ENCODE assay signal across 8 mouse cellular contexts in genomic region chr5:124362982-124363381, GRCm38 (mm10). TPM values are rescaled to one million over a fixed set of nuclear protein-coding genes. Genes with fewer than 3 reads are reported as not detected.
DNase-seq lines count a peak whose midpoint lies in the region; ATAC-seq and TF ChIP-seq lines count a peak whose summit lies in the region.
"Not testable (repeated sequence)": the region's sequence is repeated elsewhere in the genome, so short reads cannot be mapped to it uniquely, and the experiment has no call there.

Gene Cdk2ap1, minus strand, starts transcription at chr5:124363082.

- not testable (repeated sequence) for H3K36me3 ChIP-seq in CH12.LX (replicated peaks in 1 of 2; ENCODE audit: control insufficient read depth in 1 of 2, insufficient read depth in 1 of 2, low read length in 1 of 2); heart, embryonic 16.5 days (ENCODE audit: control insufficient read depth, insufficient read depth); intestine, postnatal 0 days (ENCODE audit: control insufficient read depth, insufficient read depth); macrophage (ENCODE audit: inconsistent target)

- H3K9ac ChIP-seq in CH12.LX (ENCODE audit: insufficient read depth, low read depth); heart, embryonic 16.5 days (ENCODE audit: low read length); intestine, postnatal 0 days (ENCODE audit: low read depth, low read length): not testable (repeated sequence)

- DNase-seq in CH12.LX (ENCODE audit: extremely low read depth); frontal cortex, adult 2 months (ENCODE audit: extremely low spot score in 1 of 2, low spot score in 1 of 2); left cerebral cortex, postnatal 36 days (ENCODE audit: low spot score in 2 of 2): not testable (repeated sequence)

- not testable (repeated sequence) for H3K9me3 ChIP-seq in CH12.LX (replicated peaks; ENCODE audit: low read length); heart, embryonic 16.5 days (replicated peaks; ENCODE audit: control insufficient read depth, low read length); intestine, postnatal 0 days (ENCODE audit: control insufficient read depth)

- H3K4me1 ChIP-seq in CH12.LX (ENCODE audit: control insufficient read depth in 1 of 2, insufficient read depth in 2 of 2); heart, embryonic 16.5 days (ENCODE audit: control insufficient read depth, insufficient read depth, low read length); intestine, postnatal 0 days (replicated peaks; ENCODE audit: control insufficient read depth, insufficient read depth, low read length): not testable (repeated sequence)

- intact Hi-C loops in left cerebral cortex, postnatal 36 days (cut with DNase I), result not testable (repeated sequence)

- H3K27me3 ChIP-seq in CH12.LX (replicated peaks); heart, embryonic 16.5 days (ENCODE audit: control insufficient read depth, insufficient read depth, low read length); intestine, postnatal 0 days (replicated peaks; ENCODE audit: control insufficient read depth, insufficient read depth, low read length): not testable (repeated sequence)

- TF ChIP-seq POLR2A in CH12.LX (IDR thresholded peaks at IDR 0.05; ENCODE audit: low read depth, low read length), result not testable (repeated sequence)

- H3K4me2 ChIP-seq in CH12.LX (ENCODE audit: insufficient read depth, low read depth, poor library complexity, severe bottlenecking); heart, embryonic 16.5 days (ENCODE audit: low read depth, low read length); intestine, postnatal 0 days (replicated peaks; ENCODE audit: low read depth): not testable (repeated sequence)

- not testable (repeated sequence) for H3K4me3 ChIP-seq in CH12.LX (replicated peaks in 1 of 3; ENCODE audit: low read depth in 2 of 3, low read length in 2 of 3, poor library complexity in 1 of 3); heart, embryonic 16.5 days (ENCODE audit: low read length); intestine, postnatal 0 days (ENCODE audit: low read depth, low read length); macrophage (ENCODE audit: inconsistent target)

- TF ChIP-seq EP300 in CH12.LX (IDR thresholded peaks at IDR 0.05; ENCODE audit: low read length), result not testable (repeated sequence)

- not testable (repeated sequence) for TF ChIP-seq CTCF in CH12.LX (conservative IDR thresholded peaks at IDR 0.05 in 1 of 2, IDR thresholded peaks at IDR 0.05 in 1 of 2; ENCODE audit: low read depth in 2 of 2, low read length in 2 of 2); intestine, postnatal 0 days (IDR thresholded peaks at IDR 0.05; ENCODE audit: low read depth)

- in situ Hi-C loops in CH12.LX (cut with MboI; ENCODE audit: low pct_ligation_motif_present, low pct_unique_long_range_greater_than_20kb, low sequenced_read_pairs), result not testable (repeated sequence)

- dilution Hi-C loops in CH12.LX (cut with MboI; ENCODE audit: extremely low pct_ligation_motif_present, extremely low pct_unique_long_range_greater_than_20kb, low sequenced_read_pairs), result not testable (repeated sequence)

- 88% methylated on average over 5 of the region's 5 CpGs for WGBS in heart, embryonic 16.5 days
- WGBS in intestine, postnatal 0 days, result 91% methylated on average over 5 of the region's 5 CpGs
- WGBS in macrophage (ENCODE audit: missing documents), result 89% methylated on average over 5 of the region's 5 CpGs

- not testable (repeated sequence) for H3K79me2 ChIP-seq in CH12.LX (replicated peaks; ENCODE audit: control insufficient read depth, extremely low read depth, insufficient read depth, poor library complexity, severe bottlenecking); macrophage (ENCODE audit: inconsistent target)

- ATAC-seq in common myeloid progenitor, adult 5-6 weeks (replicated peaks; ENCODE audit: low read depth, poor library complexity, severe bottlenecking); heart, embryonic 16.5 days (replicated peaks; ENCODE audit: extremely low read depth, insufficient read depth, low FRiP score); intestine, postnatal 0 days; neutrophil, adult 5-6 weeks (ENCODE audit: extremely low read depth, insufficient number of reproducible peaks, low FRiP score, poor library complexity, severe bottlenecking): not testable (repeated sequence)

- TF ChIP-seq RAD21 in CH12.LX (IDR thresholded peaks at IDR 0.05; ENCODE audit: low read depth, low read length), result not testable (repeated sequence)

- H3K27ac ChIP-seq in CH12.LX (ENCODE audit: insufficient read depth, low read depth); heart, embryonic 16.5 days (ENCODE audit: low read length); intestine, postnatal 0 days (ENCODE audit: low read depth, low read length); macrophage: not testable (repeated sequence)

RNA-seq across cellular contexts. Expression of gene Cdk2ap1, which starts in this region (rescaled TPM):
- 90.4 and 134 TPM in 2 replicates for total RNA-seq in CH12.LX (2012; rRNA removed)
- total RNA-seq in CH12.LX (2014; rRNA removed), result 170 and 179 TPM in 2 replicates
- 287 and 323 TPM in 2 replicates for polyA plus RNA-seq in CH12.LX (2012; ENCODE audit: insufficient read length, low read depth)
- total RNA-seq in common myeloid progenitor, adult 5-6 weeks (2017), result 151 and 188 TPM in 2 replicates
- polyA plus RNA-seq in frontal cortex, adult 2 months (2012; rRNA removed), result 182 and 239 TPM in 2 replicates
- polyA plus RNA-seq in heart, embryonic 16.5 days (2015; fragmentation: Nextera tagmentation; extraction: Ambion mirVana), result 14.6 and 19.6 TPM in 2 replicates
- polyA plus RNA-seq in intestine, postnatal 0 days (2015; fragmentation: Nextera tagmentation; extraction: Ambion mirVana), result 43.3 and 53.6 TPM in 2 replicates
- 100 to 1,000 TPM; 142 to 165 TPM for total RNA-seq in left cerebral cortex, postnatal 36 days (2021)
- 10 to 100 TPM in 23 of 26 experiments, 1 to 10 TPM in 3; 8.9 to 29.7 (median 15.4) TPM for total RNA-seq in macrophage (2018; cell fraction: chromatin; rRNA removed)
- total RNA-seq in macrophage (2018; cell fraction: cytosol; rRNA removed), result 10 to 100 TPM; 29.5 to 64.1 (median 46.8) TPM
- total RNA-seq in macrophage (2018; cell fraction: nucleus; rRNA removed), result 10 to 100 TPM in 25 of 26 experiments, 1 to 10 TPM in 1; 9.7 to 43.6 (median 18.0) TPM
- polyA plus RNA-seq in macrophage (2018), result 42.3 to 77.9 TPM (median 75.7 TPM) in 3 replicates
- total RNA-seq in neutrophil, adult 5-6 weeks (2017), result 78.1 and 86.2 TPM in 2 replicates
